Mouse (Mus musculus) embryonic facial prominence, embryonic 12.5 days (tissue): ENCODE measurements around the gene Engase. TPM values are rescaled to one million over a fixed set of nuclear protein-coding genes. Genes with fewer than 3 reads are reported as not detected.

Experiments
- ATAC-seq: fragments of 200-750 bp; cut with Nextera tagmentation; 2 replicates; pipeline ENCODE4 v1.8.0; 2017; ENCODE audit not compliant: insufficient number of reproducible peaks, insufficient read depth, low FRiP score, low TSS enrichment
- H3K27ac ChIP-seq: fragments of 300-500 bp; sonication (generic); 2 replicates; pipeline ENCODE4 v1.5.1; 2016; ENCODE audit warnings: mild to moderate bottlenecking
- H3K27me3 ChIP-seq: fragments of 300-500 bp; sonication (generic); 2 replicates; pipeline ENCODE4 v1.6.1; 2016; ENCODE audit warnings: mild to moderate bottlenecking, moderate library complexity
- H3K36me3 ChIP-seq: fragments of 300-500 bp; sonication (generic); 2 replicates; pipeline ENCODE4 v1.6.1; 2016; ENCODE audit warnings: mild to moderate bottlenecking
- H3K4me1 ChIP-seq: fragments of 300-500 bp; sonication (generic); 2 replicates; pipeline ENCODE4 v1.6.1; 2016
- H3K4me2 ChIP-seq: fragments of 300-500 bp; sonication (generic); replicated peaks from 2 replicates; pipeline ENCODE4 v1.6.1; 2016; ENCODE audit warnings: mild to moderate bottlenecking, moderate library complexity
- H3K4me3 ChIP-seq: fragments of 300-500 bp; sonication (generic); 2 replicates; pipeline ENCODE4 v1.5.1; 2016; ENCODE audit warnings: mild to moderate bottlenecking
- H3K9ac ChIP-seq: fragments of 300-500 bp; sonication (generic); 2 replicates; pipeline ENCODE4 v1.6.1; 2016; ENCODE audit warnings: mild to moderate bottlenecking, moderate library complexity
- H3K9me3 ChIP-seq: fragments of 300-500 bp; sonication (generic); 2 replicates; pipeline ENCODE4 v1.6.1; 2016; ENCODE audit warnings: mild to moderate bottlenecking, moderate library complexity
- WGBS: fragments of 180-500 bp; shearing (Covaris S2); methylation state at CpG from one replicate; pipeline ENCODE4 v1.1.7; 2016; 5-methylcytosine and 5-hydroxymethylcytosine counted together
- polyA plus RNA-seq: library from polyadenylated mRNA; unstranded; fragments of >200 nt; fragmentation: Nextera tagmentation; extraction: Ambion mirVana; gene quantifications from 2 replicates; pipeline ENCODE4 v1.2.1, GENCODE M21; 2016

Gene Engase
- polyA plus RNA-seq, 1 experiment from 2014 or later, result 7.1 TPM

DNA sequence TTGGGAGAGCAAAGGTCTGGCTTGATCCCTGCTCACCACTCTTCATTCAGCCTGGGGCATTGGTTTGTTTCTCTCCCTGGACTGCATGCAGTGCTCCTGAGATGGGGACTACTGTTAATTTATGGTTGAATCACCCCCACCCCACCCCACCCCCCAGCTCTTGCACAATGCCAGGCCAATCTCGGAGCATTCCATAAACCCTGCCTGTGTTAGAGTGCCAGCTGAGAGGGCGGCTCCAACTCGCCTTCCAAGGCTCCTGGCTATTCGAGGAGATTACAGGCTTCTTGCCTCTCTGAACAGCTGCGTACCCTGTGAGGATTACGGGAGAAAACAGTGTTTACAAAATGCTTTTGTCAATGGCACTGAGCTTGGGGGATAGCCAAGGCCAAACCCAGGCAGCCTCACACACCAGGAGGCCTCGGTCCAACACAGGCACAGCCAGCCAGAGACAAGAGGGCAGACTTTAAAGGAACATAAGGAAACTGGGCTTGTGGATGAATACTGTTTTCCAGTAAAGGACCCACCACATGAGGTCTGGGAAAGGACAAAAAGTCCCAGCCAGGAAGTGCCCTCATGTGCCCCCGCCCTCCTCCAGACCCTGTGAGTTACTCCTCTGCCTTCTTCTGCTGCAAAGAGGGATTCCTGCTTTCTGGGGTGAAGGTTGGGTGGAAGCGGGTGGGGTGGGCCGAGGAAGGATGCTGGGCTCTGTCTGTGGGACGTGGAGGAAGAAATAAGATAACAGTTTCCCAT lies 37.8 kb upstream of the Engase start:
- H3K4me3 ChIP-seq, result no peak overlapping the region
- H3K27ac ChIP-seq, result peak overlapping the region; percentile 32
- no peak overlapping the region for H3K9ac ChIP-seq
- no peak for ATAC-seq
- peaks cover 39% of the 10 kb centered on the region for H3K4me1 ChIP-seq
- 28% methylated on average over 11 of the region's 11 CpGs for WGBS
- H3K27me3 ChIP-seq, result no peaks in the 10 kb centered on the region
- no peaks in the 10 kb centered on the region for H3K9me3 ChIP-seq
- no peak overlapping the region for H3K4me2 ChIP-seq
- H3K36me3 ChIP-seq, result no peaks in the 10 kb centered on the region

DNA sequence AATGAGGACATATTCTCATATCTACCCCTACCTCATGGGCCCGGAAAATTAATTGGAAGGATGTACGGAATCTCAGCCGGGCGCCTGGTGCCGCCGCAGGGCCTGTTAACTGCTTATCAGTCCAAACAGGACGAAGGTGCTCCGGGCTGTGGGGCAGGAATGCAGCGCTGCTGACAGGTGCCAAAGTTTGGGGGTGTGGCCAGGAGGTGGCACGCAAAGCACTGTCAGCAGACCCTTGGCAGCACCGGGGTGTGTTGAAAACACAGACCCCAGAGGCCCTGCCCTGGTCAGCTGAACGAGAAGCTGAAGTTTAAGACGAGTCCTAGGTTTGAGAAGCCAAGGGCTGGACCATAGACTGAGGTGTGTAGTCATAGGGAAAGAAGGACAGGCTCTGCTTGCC lies 33.9 kb upstream of the Engase start:
- Histone ChIP-seq H3K9ac (no peak overlapping the region), H3K36me3 (no peaks in the 10 kb centered on the region), H3K27me3 (no peaks in the 10 kb centered on the region), H3K4me2 (no peak overlapping the region), H3K9me3 (no peaks in the 10 kb centered on the region), H3K4me3 (no peak overlapping the region), H3K4me1 (peaks cover 21% of the 10 kb centered on the region), H3K27ac (no peak overlapping the region)
- ATAC-seq, result no peak
- WGBS, result 80% methylated on average over 13 of the region's 13 CpGs

DNA sequence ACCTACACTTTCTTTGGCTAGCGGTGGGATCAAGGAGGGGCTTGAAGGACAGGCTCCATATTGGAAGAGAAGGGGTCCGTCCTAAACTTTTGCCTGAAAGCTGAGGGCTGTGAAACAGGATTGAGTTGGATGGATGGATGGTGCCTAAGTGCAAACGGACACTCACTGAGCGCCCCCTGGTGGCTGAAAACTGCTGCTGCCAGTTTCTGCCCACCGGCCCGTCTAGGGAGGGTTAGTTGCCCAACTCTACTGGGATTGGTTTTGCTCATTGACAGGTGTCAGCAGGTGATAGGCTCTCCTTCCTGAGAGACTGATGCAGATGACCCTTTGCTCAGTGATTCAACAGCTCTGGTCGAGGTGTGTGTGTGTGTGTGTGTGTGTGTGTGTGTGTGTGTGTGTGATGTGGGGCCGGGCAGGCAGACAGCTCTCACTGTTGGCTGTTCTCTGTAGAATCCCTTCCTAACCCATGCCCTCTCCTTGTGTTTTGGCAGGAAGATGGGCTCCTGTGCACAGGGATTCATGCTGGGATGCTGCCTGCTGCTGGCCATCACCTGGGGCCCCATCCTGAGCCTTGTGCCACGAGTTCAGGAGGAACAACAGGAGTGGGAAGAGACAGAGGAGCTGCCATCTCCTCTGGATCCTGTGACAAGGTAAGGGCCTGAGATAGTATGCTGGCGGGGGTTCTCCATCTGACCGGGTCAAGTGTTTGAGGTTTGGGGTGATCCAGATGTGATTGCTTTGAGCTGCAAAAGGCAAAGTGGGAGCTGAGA lies 33.2 kb upstream of the Engase start:
- Histone ChIP-seq H3K27me3 (no peaks in the 10 kb centered on the region), H3K9ac (no peak overlapping the region), H3K27ac (no peak overlapping the region), H3K36me3 (no peaks in the 10 kb centered on the region), H3K4me3 (no peak overlapping the region), H3K4me2 (no peak overlapping the region), H3K4me1 (peaks cover 20% of the 10 kb centered on the region), H3K9me3 (no peaks in the 10 kb centered on the region)
- ATAC-seq, result 0 out of 2 replicates have a peak, but pooled peaks have one; percentile 8
- 26% methylated on average over 11 of the region's 11 CpGs for WGBS

DNA sequence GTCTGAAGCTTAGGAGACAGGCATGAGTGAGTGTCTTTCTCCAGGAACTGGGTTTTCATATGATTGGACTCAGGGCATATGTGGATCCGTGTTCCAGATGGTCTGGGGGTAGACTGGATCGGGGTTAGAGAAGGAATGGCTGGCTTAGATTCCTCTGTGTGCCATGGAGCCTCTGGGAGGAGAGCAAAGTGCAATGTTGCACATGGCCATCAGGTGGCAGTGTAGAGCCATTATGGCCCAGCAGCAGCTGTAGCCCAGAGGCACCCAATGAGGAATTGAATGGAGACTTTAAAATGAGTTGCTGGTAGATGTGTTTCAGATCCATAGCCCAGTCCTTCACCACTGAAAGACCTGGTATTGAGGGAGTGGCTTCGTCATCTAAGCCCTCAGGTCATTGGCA lies 30.8 kb upstream of the Engase start:
- H3K9me3 ChIP-seq, result no peaks in the 10 kb centered on the region
- ATAC-seq, result peak; percentile 23; the same call in 1 of the 2 replicates
- H3K27me3 ChIP-seq, result no peaks in the 10 kb centered on the region
- H3K9ac ChIP-seq, result no peak overlapping the region
- H3K27ac ChIP-seq, result no peak overlapping the region
- H3K4me1 ChIP-seq, result peaks cover 9% of the 10 kb centered on the region; the same call in 1 of the 2 replicates
- H3K36me3 ChIP-seq, result no peaks in the 10 kb centered on the region
- H3K4me2 ChIP-seq, result no peak overlapping the region
- H3K4me3 ChIP-seq, result no peak overlapping the region
- 13% methylated on average over 3 of the region's 3 CpGs for WGBS

DNA sequence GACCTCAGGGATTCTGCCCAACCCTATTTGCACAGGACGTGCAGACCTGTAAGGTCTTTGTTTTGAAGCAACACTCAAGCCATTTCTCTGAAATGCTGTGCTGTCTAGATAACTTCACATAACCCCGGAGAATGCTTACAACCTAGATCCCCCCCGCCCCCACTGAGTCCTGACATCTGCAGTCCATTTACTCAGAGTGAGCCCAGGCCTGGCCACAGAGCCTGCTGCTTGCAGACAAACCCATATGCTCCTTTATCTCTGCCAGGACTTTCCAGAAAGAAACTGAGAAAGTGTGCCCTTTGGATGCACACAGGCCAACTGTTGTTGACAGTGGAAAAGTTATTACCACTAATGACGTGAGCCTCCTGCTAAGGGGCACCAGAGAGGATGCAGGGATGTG lies 29.3 kb upstream of the Engase start:
- Histone ChIP-seq H3K36me3 (no peaks in the 10 kb centered on the region), H3K4me1 (peaks cover 9% of the 10 kb centered on the region; the same call in 1 of the 2 replicates), H3K27ac (peak overlapping the region; percentile 54; the same call in 1 of the 2 replicates), H3K9ac (no peak overlapping the region), H3K4me2 (no peak overlapping the region), H3K27me3 (no peaks in the 10 kb centered on the region), H3K9me3 (no peaks in the 10 kb centered on the region), H3K4me3 (no peak overlapping the region)
- WGBS, result 40% methylated on average over 4 of the region's 4 CpGs
- no peak for ATAC-seq

DNA sequence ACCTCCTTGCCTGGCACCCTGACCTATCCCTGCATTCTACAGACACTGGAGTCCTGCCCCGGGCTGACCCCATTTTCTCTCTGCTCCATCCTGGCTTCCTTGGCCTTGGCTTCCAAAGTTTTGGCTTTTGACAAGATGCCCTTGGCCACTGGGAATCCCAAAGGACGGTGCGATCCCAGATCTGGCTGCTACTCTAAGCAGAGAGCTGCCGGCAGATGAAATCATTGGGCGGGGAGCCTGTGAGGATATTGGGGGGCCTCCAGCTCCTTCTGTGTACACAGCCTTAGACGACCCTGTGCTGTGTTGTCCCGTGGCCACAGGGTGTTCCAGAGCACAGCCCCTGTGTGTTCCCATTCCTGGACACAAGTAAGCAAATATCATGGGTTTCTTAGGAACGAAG lies 28.2 kb upstream of the Engase start:
- Histone ChIP-seq H3K27ac (no peak overlapping the region), H3K9me3 (no peaks in the 10 kb centered on the region), H3K4me2 (no peak overlapping the region), H3K4me1 (peaks cover 9% of the 10 kb centered on the region; the same call in 1 of the 2 replicates), H3K4me3 (no peak overlapping the region), H3K27me3 (no peaks in the 10 kb centered on the region), H3K9ac (no peak overlapping the region), H3K36me3 (no peaks in the 10 kb centered on the region)
- no peak for ATAC-seq
- 88% methylated on average over 8 of the region's 8 CpGs for WGBS

DNA sequence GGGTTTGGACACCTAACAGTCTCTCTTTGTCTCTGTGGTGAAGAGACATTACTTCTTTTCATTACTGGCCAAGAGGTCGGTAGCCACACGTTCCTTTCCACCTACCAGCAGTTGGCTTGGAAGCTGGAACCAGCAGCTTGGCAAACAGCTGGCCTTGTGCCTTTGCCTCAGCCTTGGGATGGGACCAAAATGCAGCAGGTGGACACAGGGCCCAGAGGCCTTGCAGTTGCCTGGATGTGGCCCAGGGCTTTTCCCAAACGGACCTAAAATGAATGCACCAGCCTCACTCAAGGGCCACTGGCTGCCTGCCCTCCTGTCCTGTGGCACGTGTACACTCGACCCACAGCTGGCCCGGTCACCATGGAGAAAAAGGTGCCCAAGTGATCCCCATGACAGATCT lies 25.4 kb upstream of the Engase start:
- no peak overlapping the region for H3K4me3 ChIP-seq
- H3K27me3 ChIP-seq, result no peaks in the 10 kb centered on the region
- WGBS, result 85% methylated on average over 6 of the region's 6 CpGs
- H3K9me3 ChIP-seq, result no peaks in the 10 kb centered on the region
- peaks cover 9% of the 10 kb centered on the region; the same call in 1 of the 2 replicates for H3K4me1 ChIP-seq
- no peak overlapping the region for H3K27ac ChIP-seq
- no peak overlapping the region for H3K9ac ChIP-seq
- no peak for ATAC-seq
- no peaks in the 10 kb centered on the region for H3K36me3 ChIP-seq
- H3K4me2 ChIP-seq, result no peak overlapping the region

DNA sequence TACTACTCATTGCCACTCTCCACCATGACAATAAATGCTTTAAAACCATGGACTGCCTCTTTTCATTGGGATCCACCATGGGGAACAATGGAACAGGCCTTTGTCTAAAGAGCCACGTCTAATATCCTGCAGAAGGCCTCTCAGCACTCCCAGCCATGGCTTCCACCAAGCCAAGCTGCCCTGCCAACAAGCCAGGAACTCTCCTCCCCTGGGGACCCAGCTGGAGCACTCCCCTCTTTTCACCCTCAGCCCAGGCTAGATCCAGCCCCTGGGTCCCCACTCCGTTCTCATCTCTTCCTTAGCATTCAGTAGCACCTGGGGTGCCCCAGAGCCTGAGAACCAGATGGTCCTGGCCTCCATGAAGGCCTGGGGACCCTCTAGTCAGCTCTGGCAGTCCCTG lies 23.7 kb upstream of the Engase start:
- H3K4me3 ChIP-seq, result no peak overlapping the region
- H3K4me1 ChIP-seq, result no peaks in the 10 kb centered on the region
- no peaks in the 10 kb centered on the region for H3K27me3 ChIP-seq
- H3K9ac ChIP-seq, result no peak overlapping the region
- no peaks in the 10 kb centered on the region for H3K9me3 ChIP-seq
- H3K36me3 ChIP-seq, result no peaks in the 10 kb centered on the region
- ATAC-seq, result no peak
- H3K27ac ChIP-seq, result no peak overlapping the region
- 74% methylated on average over 2 of the region's 2 CpGs for WGBS
- H3K4me2 ChIP-seq, result no peak overlapping the region

DNA sequence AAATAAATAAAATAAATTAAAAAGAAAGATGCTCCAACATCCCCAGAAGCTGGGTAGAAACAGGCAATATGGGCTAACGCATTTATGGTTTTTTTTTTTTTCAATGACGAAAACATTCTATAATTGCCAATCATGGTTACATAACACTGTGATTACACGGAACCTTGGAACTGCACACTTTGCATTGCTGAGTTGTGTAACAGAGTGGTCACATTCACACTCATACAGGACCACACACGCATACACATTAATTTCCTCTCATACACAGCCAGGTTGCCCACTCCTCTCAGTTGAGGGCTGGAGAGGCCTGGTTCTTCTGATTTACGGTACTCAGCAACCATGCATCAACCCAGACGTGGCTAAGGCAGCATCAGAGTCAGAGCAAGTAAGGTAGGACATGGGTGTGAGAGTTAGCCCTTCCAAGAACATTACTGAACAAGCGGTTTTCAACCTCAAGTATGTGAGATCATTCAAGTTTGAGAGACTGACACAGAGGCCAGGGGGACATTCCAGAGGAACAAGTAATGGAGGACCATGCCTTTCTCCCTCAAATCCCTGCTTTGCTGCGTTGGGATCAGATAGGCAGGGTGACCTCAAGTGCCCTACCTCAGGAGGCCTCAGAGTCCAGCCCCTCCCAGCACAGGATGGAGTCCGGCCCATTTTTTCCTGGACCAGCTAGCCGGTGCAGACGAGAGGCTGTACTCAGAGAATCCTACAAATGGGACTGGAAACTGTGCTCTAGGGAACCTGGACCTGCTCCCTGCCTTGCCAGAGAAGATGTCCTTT lies 22.6 kb upstream of the Engase start:
- H3K4me1 ChIP-seq, result no peaks in the 10 kb centered on the region
- 71% methylated on average over 11 of the region's 11 CpGs for WGBS
- no peak overlapping the region for H3K9ac ChIP-seq
- no peak overlapping the region for H3K4me2 ChIP-seq
- no peaks in the 10 kb centered on the region for H3K36me3 ChIP-seq
- no peaks in the 10 kb centered on the region for H3K27me3 ChIP-seq
- H3K4me3 ChIP-seq, result no peak overlapping the region
- ATAC-seq, result no peak
- H3K9me3 ChIP-seq, result no peaks in the 10 kb centered on the region
- H3K27ac ChIP-seq, result no peak overlapping the region

DNA sequence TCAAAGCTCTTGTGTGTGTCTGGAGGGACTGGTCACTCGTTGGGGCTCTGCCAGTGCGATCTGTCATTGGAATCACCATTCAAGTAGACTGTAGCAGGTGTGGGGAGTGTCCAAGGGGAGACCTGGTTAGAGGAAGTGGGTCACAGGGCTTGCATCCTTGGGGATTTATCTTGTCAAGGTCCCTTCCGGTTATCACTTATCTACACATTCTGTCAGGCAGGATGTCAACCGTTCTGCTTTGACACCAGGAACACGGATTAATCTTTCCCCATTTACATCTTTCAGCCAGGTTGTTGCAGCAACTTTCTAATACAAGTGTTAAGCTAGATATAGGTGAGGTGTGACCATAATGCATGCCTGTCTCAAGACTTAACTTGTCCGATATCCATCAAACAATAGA lies 20.8 kb upstream of the Engase start:
- ATAC-seq, result no peak
- H3K27ac ChIP-seq, result no peak overlapping the region
- H3K4me3 ChIP-seq, result no peak overlapping the region
- no peak overlapping the region for H3K9ac ChIP-seq
- no peak overlapping the region for H3K4me2 ChIP-seq
- H3K36me3 ChIP-seq, result no peaks in the 10 kb centered on the region
- no peaks in the 10 kb centered on the region for H3K4me1 ChIP-seq
- WGBS, result 80% methylated on average over 6 of the region's 6 CpGs
- H3K27me3 ChIP-seq, result no peaks in the 10 kb centered on the region
- no peaks in the 10 kb centered on the region for H3K9me3 ChIP-seq

DNA sequence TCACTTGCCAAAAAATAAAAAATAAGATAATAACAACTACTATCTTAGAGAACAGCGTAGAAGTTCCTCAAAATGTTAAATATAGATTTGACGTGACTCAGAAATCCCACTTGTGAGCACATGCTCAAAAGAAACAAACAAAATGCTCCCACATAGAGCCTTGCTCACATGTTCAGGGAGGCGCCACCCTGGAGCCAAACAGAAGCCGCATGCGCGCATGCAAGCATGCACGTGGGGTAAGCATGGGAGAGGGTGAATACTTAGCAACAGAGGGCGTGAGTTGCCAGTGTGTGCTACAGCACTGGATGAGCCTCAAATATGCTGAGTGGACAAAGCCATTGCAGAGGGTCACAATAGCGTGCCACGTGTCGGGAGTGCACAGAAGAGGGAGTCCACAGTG lies 19.7 kb upstream of the Engase start:
- no peak overlapping the region for H3K9ac ChIP-seq
- H3K4me2 ChIP-seq, result no peak overlapping the region
- no peaks in the 10 kb centered on the region for H3K4me1 ChIP-seq
- H3K9me3 ChIP-seq, result no peaks in the 10 kb centered on the region
- no peaks in the 10 kb centered on the region for H3K27me3 ChIP-seq
- no peak for ATAC-seq
- no peaks in the 10 kb centered on the region for H3K36me3 ChIP-seq
- 82% methylated on average over 11 of the region's 11 CpGs for WGBS
- H3K4me3 ChIP-seq, result no peak overlapping the region
- H3K27ac ChIP-seq, result no peak overlapping the region
